Mouse (Mus musculus) limb, embryonic 12.5 days (tissue): Measurements from ENCODE around the gene Sox6. TPM values are rescaled to one million over a fixed set of nuclear protein-coding genes. Genes with fewer than 3 reads are reported as not detected.

Source experiments
- ATAC-seq: fragments of 200-750 bp; cut with Nextera tagmentation; 2 replicates; pipeline ENCODE4 v1.8.0; 2017; ENCODE audit warnings: low read depth, moderate TSS enrichment; ENCODE audit not compliant: insufficient number of reproducible peaks, insufficient read depth, low FRiP score, low TSS enrichment
- H3K27ac ChIP-seq: fragments of 300-500 bp; sonication (generic); 2 replicates; pipeline ENCODE4 v1.5.1; 2016; ENCODE audit warnings: mild to moderate bottlenecking, moderate library complexity
- H3K27me3 ChIP-seq: fragments of 300-500 bp; sonication (generic); 2 replicates; pipeline ENCODE4 v1.6.1; 2016; ENCODE audit warnings: mild to moderate bottlenecking, moderate library complexity
- H3K36me3 ChIP-seq: fragments of 300-500 bp; sonication (generic); 2 replicates; pipeline ENCODE4 v1.6.1; 2016; ENCODE audit warnings: mild to moderate bottlenecking, moderate library complexity
- H3K4me1 ChIP-seq: fragments of 300-500 bp; sonication (generic); replicated peaks from 2 replicates; pipeline ENCODE4 v1.6.1; 2016
- H3K4me2 ChIP-seq: fragments of 300-500 bp; sonication (generic); 2 replicates; pipeline ENCODE4 v1.6.1; 2016; ENCODE audit warnings: mild to moderate bottlenecking, moderate library complexity
- H3K4me3 ChIP-seq: fragments of 300-500 bp; sonication (generic); replicated peaks from 2 replicates; pipeline ENCODE4 v1.5.1; 2016; ENCODE audit warnings: mild to moderate bottlenecking
- H3K9ac ChIP-seq: fragments of 300-500 bp; sonication (generic); replicated peaks from 2 replicates; pipeline ENCODE4 v1.6.1; 2016; ENCODE audit warnings: mild to moderate bottlenecking, moderate library complexity
- H3K9me3 ChIP-seq: fragments of 300-500 bp; sonication (generic); 2 replicates; pipeline ENCODE4 v1.6.1; 2016; ENCODE audit warnings: mild to moderate bottlenecking, moderate library complexity
- whole genome bisulfite sequencing: fragments of 180-500 bp; shearing (Covaris S2); methylation state at CpG from one replicate; pipeline ENCODE4 v1.1.7; 2016; 5-methylcytosine and 5-hydroxymethylcytosine counted together
- polyA plus RNA-seq: library from polyadenylated mRNA; unstranded; fragments of >200 nt; fragmentation: Nextera tagmentation; extraction: Ambion mirVana; gene quantifications from 2 replicates; pipeline ENCODE4 v1.2.1, GENCODE M21; 2016

The Sox6 gene
- polyA plus RNA-seq, 1 experiment from 2014 or later: 91.5 TPM

DNA sequence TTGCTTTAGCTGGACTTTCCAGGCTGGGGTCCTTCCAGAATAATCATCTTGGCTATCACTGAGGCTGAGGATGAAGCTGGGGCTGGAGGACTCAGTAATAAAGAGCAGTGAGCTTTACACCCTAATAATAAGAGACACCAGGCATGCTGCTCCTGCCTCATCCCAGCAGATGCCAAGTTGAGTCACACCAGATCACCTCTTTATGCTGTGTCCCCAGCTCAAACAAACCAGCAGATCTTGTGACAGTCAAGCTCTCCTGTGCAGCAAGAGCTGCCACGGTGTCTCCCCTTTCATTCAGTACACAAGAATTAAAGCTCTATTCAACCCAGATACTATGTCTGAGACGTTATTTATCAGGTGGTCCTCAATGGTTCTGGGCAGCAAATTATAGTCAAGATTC is 560.8 kb downstream of the Sox6 start:
- Histone ChIP-seq H3K9me3 (no peaks in the 10 kb centered on the region), H3K9ac (no peak overlapping the region), H3K36me3 (peaks cover 16% of the 10 kb centered on the region; the same call in 1 of the 2 replicates), H3K27me3 (peaks cover 2% of the 10 kb centered on the region; the same call in 1 of the 2 replicates), H3K4me3 (no peak overlapping the region), H3K27ac (no peak overlapping the region), H3K4me1 (peaks cover 11% of the 10 kb centered on the region; the same call in 1 of the 2 replicates), H3K4me2 (no peak overlapping the region)
- 63% methylated on average over 2 of the region's 2 CpGs for WGBS
- no peak for ATAC-seq

DNA sequence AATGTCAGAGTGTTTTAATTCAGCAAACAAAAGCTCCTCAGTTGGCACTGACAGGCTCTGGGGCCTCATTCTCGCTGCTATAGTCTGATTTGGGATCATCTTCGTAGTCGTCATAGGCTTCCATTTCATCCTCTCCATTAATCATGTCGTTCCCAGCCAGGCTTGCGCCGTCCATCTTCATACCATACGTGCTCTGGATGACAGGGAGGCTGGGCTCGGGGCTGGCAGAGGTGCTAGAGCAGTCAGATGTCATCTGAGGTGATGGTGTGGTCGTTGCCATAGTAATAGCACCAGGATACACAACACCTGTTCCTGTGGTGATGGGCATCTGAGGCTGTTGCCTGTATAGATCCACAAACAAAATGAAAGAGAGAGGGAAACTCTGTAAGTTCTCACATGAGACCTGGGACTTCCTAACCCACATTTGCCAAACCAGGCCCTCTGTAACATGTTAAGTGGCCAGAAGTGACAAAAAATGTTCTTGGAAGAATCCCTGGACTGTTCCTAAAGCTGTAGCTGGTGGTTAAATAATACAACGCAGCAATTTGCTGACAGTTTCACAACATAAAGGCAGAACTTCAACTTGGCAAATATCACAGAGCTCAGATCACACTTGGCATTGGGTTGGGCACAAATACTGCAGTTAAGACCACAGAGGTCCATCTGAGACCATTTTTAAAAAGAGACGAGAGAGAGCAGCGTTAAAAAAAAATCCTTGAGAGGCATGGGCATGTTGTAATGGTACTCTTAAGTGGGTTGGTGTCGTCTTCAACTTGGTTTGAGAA is 561.5 kb downstream of the Sox6 start:
- no peak overlapping the region for H3K4me2 ChIP-seq
- WGBS: 55% methylated on average over 13 of the region's 13 CpGs
- ATAC-seq: no peak
- no peaks in the 10 kb centered on the region for H3K9me3 ChIP-seq
- peaks cover 3% of the 10 kb centered on the region; the same call in 1 of the 2 replicates for H3K27me3 ChIP-seq
- H3K4me3 ChIP-seq: no peak overlapping the region
- H3K36me3 ChIP-seq: peaks cover 16% of the 10 kb centered on the region; the same call in 1 of the 2 replicates
- no peak overlapping the region for H3K27ac ChIP-seq
- peaks cover 11% of the 10 kb centered on the region; the same call in 1 of the 2 replicates for H3K4me1 ChIP-seq
- no peak overlapping the region for H3K9ac ChIP-seq

DNA sequence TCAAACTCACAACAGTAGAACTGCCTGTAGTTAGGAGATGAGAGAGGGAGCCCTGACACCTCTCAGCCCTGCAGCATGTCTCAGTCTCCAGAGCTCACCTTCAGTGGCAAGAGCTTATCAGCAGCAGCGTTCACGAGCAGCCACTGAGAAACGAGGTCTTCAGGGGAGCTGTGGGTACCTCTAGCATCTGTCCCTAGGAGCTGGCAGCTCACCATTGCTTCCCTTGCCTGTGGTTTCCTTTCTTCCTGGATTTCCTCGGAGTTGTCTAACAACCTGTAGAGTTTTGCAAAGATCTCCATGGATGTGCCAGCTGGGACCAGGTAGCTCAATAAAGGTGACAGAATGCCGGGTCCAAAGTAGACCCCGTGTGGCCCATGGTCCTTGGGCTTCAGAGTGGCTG is 563.4 kb downstream of the Sox6 start:
- no peak overlapping the region for H3K9ac ChIP-seq
- no peaks in the 10 kb centered on the region for H3K9me3 ChIP-seq
- H3K27me3 ChIP-seq: peaks cover 3% of the 10 kb centered on the region; the same call in 1 of the 2 replicates
- peak overlapping the region; percentile 46 for H3K27ac ChIP-seq
- peaks cover 20% of the 10 kb centered on the region; the same call in 1 of the 2 replicates for H3K4me1 ChIP-seq
- 71% methylated on average over 6 of the region's 6 CpGs for WGBS
- no peak overlapping the region for H3K4me3 ChIP-seq
- no peak overlapping the region for H3K4me2 ChIP-seq
- peaks cover 16% of the 10 kb centered on the region; the same call in 1 of the 2 replicates for H3K36me3 ChIP-seq
- ATAC-seq: no peak

GRCm38 (mm10) chr7:115474115-115474514 is 564.5 kb downstream of the Sox6 start:
- no peak overlapping the region for H3K4me2 ChIP-seq
- ATAC-seq: no peak
- peaks cover 3% of the 10 kb centered on the region; the same call in 1 of the 2 replicates for H3K27me3 ChIP-seq
- H3K27ac ChIP-seq: 0 out of 2 replicates have a peak overlapping the region, but pooled peaks have one; percentile 41
- H3K9ac ChIP-seq: no peak overlapping the region
- H3K4me1 ChIP-seq: peaks cover 22% of the 10 kb centered on the region; the same call in 1 of the 2 replicates
- 67% methylated on average over 9 of the region's 9 CpGs for WGBS
- no peaks in the 10 kb centered on the region for H3K9me3 ChIP-seq
- H3K4me3 ChIP-seq: no peak overlapping the region
- peaks cover 11% of the 10 kb centered on the region; the same call in 1 of the 2 replicates for H3K36me3 ChIP-seq

DNA sequence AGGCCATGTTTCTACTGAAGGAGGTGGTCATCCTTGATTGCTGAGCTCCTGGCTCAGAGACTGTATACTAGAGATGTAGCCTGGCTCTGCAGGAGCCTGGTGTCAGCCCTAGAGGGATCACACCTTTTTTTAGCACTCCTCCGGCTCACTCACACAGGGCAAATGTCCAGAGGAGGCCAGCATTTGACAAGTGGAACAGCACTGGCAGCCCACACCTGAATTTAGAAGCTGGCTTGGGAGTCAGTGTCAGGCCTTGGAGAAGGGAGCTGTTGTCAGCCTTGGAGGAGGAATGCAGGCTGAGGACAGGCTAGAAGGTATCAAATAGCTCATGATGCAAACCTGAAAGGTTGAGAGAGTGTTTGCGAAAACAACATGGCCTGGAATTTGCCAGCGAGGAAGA is 565.7 kb downstream of the Sox6 start:
- no peak overlapping the region for H3K4me2 ChIP-seq
- no peak overlapping the region for H3K4me3 ChIP-seq
- 79% methylated on average over 3 of the region's 3 CpGs for WGBS
- ATAC-seq: no peak
- peaks cover 22% of the 10 kb centered on the region; the same call in 1 of the 2 replicates for H3K4me1 ChIP-seq
- peaks cover 11% of the 10 kb centered on the region; the same call in 1 of the 2 replicates for H3K36me3 ChIP-seq
- H3K27me3 ChIP-seq: peaks cover 3% of the 10 kb centered on the region; the same call in 1 of the 2 replicates
- H3K9me3 ChIP-seq: no peaks in the 10 kb centered on the region
- H3K27ac ChIP-seq: peak overlapping the region; percentile 69; the same call in 1 of the 2 replicates
- H3K9ac ChIP-seq: no peak overlapping the region

DNA sequence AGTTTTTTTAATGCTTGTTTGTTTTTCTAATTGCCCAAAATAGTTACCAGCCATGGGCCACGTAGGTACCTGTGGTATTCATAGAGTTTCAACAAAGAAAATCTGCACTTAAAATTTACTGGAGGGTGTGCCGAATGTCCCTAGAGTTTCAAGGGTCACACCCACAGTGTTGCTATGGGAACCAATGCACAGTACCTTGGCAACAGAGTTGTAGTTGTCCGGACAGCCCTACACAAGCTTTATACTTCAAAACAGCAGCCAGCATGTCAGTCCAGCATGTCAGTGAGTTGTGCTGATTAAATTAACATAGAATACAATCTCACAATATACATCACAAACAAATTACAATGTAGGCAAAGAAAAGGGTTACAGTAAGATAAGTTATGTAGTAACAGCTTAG is 567.1 kb downstream of the Sox6 start:
- Histone ChIP-seq H3K36me3 (peaks cover 5% of the 10 kb centered on the region; the same call in 1 of the 2 replicates), H3K9ac (no peak overlapping the region), H3K9me3 (no peaks in the 10 kb centered on the region), H3K4me3 (no peak overlapping the region), H3K4me2 (no peak overlapping the region), H3K4me1 (peaks cover 22% of the 10 kb centered on the region; the same call in 1 of the 2 replicates), H3K27ac (no peak overlapping the region), H3K27me3 (peaks cover 3% of the 10 kb centered on the region; the same call in 1 of the 2 replicates)
- WGBS: 75% methylated on average over 3 of the region's 3 CpGs
- ATAC-seq: no peak

GRCm38 (mm10) chr7:115466811-115467210 is 571.8 kb downstream of the Sox6 start:
- Histone ChIP-seq H3K9me3 (peaks cover 6% of the 10 kb centered on the region), H3K27ac (no peak overlapping the region), H3K4me1 (peaks cover 13% of the 10 kb centered on the region; the same call in 1 of the 2 replicates), H3K4me3 (no peak overlapping the region), H3K9ac (no peak overlapping the region), H3K27me3 (no peaks in the 10 kb centered on the region), H3K36me3 (no peaks in the 10 kb centered on the region), H3K4me2 (no peak overlapping the region)
- ATAC-seq: no peak
- 72% methylated on average over 6 of the region's 6 CpGs for WGBS

- H3K4me2 ChIP-seq: no peak overlapping the region
- WGBS: 92% methylated on average over 2 of the region's 2 CpGs
- H3K27me3 ChIP-seq: 0 out of 2 replicates have a peak, but pooled peaks cover 5% of the 10 kb centered on the region
- H3K4me1 ChIP-seq: 0 out of 2 replicates have a peak, but pooled peaks cover 5% of the 10 kb centered on the region
- H3K9me3 ChIP-seq: peaks cover 6% of the 10 kb centered on the region
- no peaks in the 10 kb centered on the region for H3K36me3 ChIP-seq
- H3K27ac ChIP-seq: no peak overlapping the region
- no peak for ATAC-seq
- no peak overlapping the region for H3K4me3 ChIP-seq
- no peak overlapping the region for H3K9ac ChIP-seq
Observed at GRCm38 (mm10) chr7:115463367-115463766, 575.2 kb downstream of the Sox6 start.

DNA sequence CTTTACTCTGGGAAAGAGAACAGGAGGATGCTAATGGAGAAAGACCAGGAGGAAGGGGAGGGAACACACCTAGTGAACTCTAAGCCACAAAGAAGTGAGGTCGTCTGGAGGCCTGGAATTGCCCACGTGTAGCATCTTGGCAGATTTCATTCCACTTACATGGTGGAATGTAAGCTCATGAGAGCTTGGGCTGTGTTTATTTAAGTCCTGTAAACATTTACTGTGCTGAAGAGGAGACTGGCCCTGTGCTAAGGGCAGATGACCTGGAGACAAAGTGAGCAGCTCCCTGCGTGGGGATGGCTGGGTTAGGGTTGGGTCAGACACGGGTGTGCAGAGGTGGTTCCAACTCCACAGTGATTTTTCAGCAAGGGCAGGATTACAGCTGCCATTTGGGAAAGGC is 576.3 kb downstream of the Sox6 start:
- H3K4me2 ChIP-seq: no peak overlapping the region
- H3K36me3 ChIP-seq: no peaks in the 10 kb centered on the region
- H3K9ac ChIP-seq: no peak overlapping the region
- no peak overlapping the region for H3K4me3 ChIP-seq
- H3K27me3 ChIP-seq: 0 out of 2 replicates have a peak, but pooled peaks cover 5% of the 10 kb centered on the region
- H3K4me1 ChIP-seq: 0 out of 2 replicates have a peak, but pooled peaks cover 5% of the 10 kb centered on the region
- 36% methylated on average over 4 of the region's 4 CpGs for WGBS
- ATAC-seq: no peak
- peak overlapping the region; percentile 19 for H3K27ac ChIP-seq
- peaks cover 6% of the 10 kb centered on the region for H3K9me3 ChIP-seq

GRCm38 (mm10) chr7:115454988-115455387 is 583.6 kb downstream of the Sox6 start:
- no peaks in the 10 kb centered on the region for H3K9me3 ChIP-seq
- H3K4me2 ChIP-seq: no peak overlapping the region
- no peak overlapping the region for H3K4me3 ChIP-seq

DNA sequence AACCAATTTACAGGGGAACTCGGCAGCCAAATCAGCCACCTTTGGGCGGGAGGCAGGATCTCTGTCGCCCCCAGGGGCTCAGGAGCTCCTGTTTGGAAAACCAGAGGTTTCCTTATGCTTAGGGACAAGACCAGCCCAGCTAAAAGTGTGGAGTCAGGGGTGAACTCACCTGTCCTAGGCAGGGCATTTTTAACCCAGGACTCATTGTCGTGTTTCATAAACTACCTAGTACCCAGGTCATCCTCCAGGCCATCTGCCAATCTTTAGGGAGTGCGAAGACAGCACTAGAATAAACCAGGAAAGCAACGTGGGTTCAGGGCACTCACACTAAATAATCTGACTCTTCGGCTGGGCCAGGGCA is 584.9 kb downstream of the Sox6 start:
- Histone ChIP-seq H3K4me3 (no peak overlapping the region), H3K4me2 (peak overlapping the region; percentile 30), H3K36me3 (no peaks in the 10 kb centered on the region), H3K27ac (peak overlapping the region; percentile 71), H3K9me3 (no peaks in the 10 kb centered on the region), H3K27me3 (0 out of 2 replicates have a peak, but pooled peaks cover 5% of the 10 kb centered on the region), H3K9ac (no peak overlapping the region), H3K4me1 (peaks cover 36% of the 10 kb centered on the region)
- 36% methylated on average over 7 of the region's 7 CpGs for WGBS
- ATAC-seq: peak; percentile 38; the same call in 1 of the 2 replicates

More at GRCm38 (mm10) chr7:115454988-115455387, 583.6 kb downstream of the Sox6 start:
- no peak overlapping the region for H3K9ac ChIP-seq
- no peak for ATAC-seq
- 0 out of 2 replicates have a peak, but pooled peaks cover 10% of the 10 kb centered on the region for H3K27me3 ChIP-seq
- WGBS: 87% methylated on average over 5 of the region's 5 CpGs
- H3K27ac ChIP-seq: no peak overlapping the region
- no peaks in the 10 kb centered on the region for H3K36me3 ChIP-seq
- peaks cover 33% of the 10 kb centered on the region for H3K4me1 ChIP-seq
